Mouse (Mus musculus) CH12.LX (cell line): ENCODE measurements around the gene Gnaz. TPM values are rescaled to one million over a fixed set of nuclear protein-coding genes. Genes with fewer than 3 reads are reported as not detected.

Source experiments
- DNase-seq: peaks from one replicate; pipeline ENCODE4 v3.0.0-alpha.2; 2013; ENCODE audit errors: extremely low read depth
- H3K27ac ChIP-seq: 2 replicates; pipeline ENCODE4 v1.5.1; 2012; ENCODE audit warnings: low read depth, mild to moderate bottlenecking, control low read depth, moderate library complexity; ENCODE audit not compliant: insufficient read depth
- H3K27me3 ChIP-seq: replicated peaks from 2 replicates; pipeline ENCODE3; 2012; ENCODE audit warnings: inconsistent platforms
- H3K36me3 ChIP-seq, 2 experiments: replicated peaks in 1 of 2; 2 replicates each; pipeline versions ENCODE3 to v1.6.1; 2012; ENCODE audit warnings: inconsistent platforms in 1 of 2, low read length in 1 of 2, mild to moderate bottlenecking in 1 of 2, mixed read lengths in 1 of 2, moderate library complexity in 1 of 2; ENCODE audit not compliant: control insufficient read depth in 1 of 2, insufficient read depth in 1 of 2
- H3K4me1 ChIP-seq, 2 experiments: 2 replicates each; pipeline ENCODE4 v1.6.1; 2012; ENCODE audit warnings: inconsistent platforms in 1 of 2, moderate library complexity in 1 of 2; ENCODE audit not compliant: insufficient read depth in 2 of 2, control insufficient read depth in 1 of 2
- H3K4me2 ChIP-seq: 2 replicates; pipeline ENCODE4 v1.6.1; 2012; ENCODE audit warnings: low read depth, mild to moderate bottlenecking, control low read depth; ENCODE audit not compliant: poor library complexity, insufficient read depth, severe bottlenecking
- H3K4me3 ChIP-seq, 3 experiments: fragments of 150-350 bp in 1 of 3; sonication (generic) in 1 of 3; replicated peaks in 1 of 3; 2 replicates each; pipeline versions ENCODE3 to v1.5.1; 2011 to 2012; ENCODE audit warnings: low read depth in 2 of 3, low read length in 2 of 3, mild to moderate bottlenecking in 2 of 3, moderate library complexity in 2 of 3, control low read depth in 1 of 3, improper control_type of control experiment in 1 of 3, inconsistent platforms in 1 of 3, mixed read lengths in 1 of 3; ENCODE audit not compliant: poor library complexity in 1 of 3
- H3K79me2 ChIP-seq: replicated peaks from 2 replicates; pipeline ENCODE4 v1.6.1; 2012; ENCODE audit warnings: mild to moderate bottlenecking, moderate library complexity; ENCODE audit not compliant: control insufficient read depth, poor library complexity, insufficient read depth, severe bottlenecking; ENCODE audit errors: extremely low read depth
- H3K9ac ChIP-seq: 2 replicates; pipeline ENCODE4 v1.6.1; 2012; ENCODE audit warnings: low read depth, mild to moderate bottlenecking, control low read depth, moderate library complexity; ENCODE audit not compliant: insufficient read depth
- H3K9me3 ChIP-seq: replicated peaks from 2 replicates; pipeline ENCODE3; 2012; ENCODE audit warnings: low read length, inconsistent platforms, mixed read lengths
- CHD1 ChIP-seq: IDR thresholded peaks from 2 replicates; pipeline ENCODE4 v1.6.1; 2012; ENCODE audit warnings: low read depth, low read length, improper control_type of control experiment, inconsistent platforms
- CHD2 ChIP-seq: IDR thresholded peaks from 2 replicates; pipeline ENCODE4 v1.6.1; 2011; ENCODE audit warnings: low read length, improper control_type of control experiment
- CTCF ChIP-seq, 2 experiments: IDR thresholded peaks in 1 of 2; conservative IDR thresholded peaks in 1 of 2; 2 replicates each; pipeline ENCODE4 v1.5.1; 2011 to 2012; ENCODE audit warnings: low read depth in 2 of 2, low read length in 2 of 2, improper control_type of control experiment in 1 of 2, inconsistent platforms in 1 of 2, mild to moderate bottlenecking in 1 of 2, moderate library complexity in 1 of 2
- IRF4 ChIP-seq: IDR thresholded peaks from 2 replicates; pipeline ENCODE4 v1.6.1; 2014; ENCODE audit warnings: low read depth, mild to moderate bottlenecking, inconsistent platforms, low read length, improper control_type of control experiment
- MAFK ChIP-seq: IDR thresholded peaks from 2 replicates; pipeline ENCODE4 v1.6.1; 2011; ENCODE audit warnings: low read length, improper control_type of control experiment; ENCODE audit not compliant: insufficient replicate concordance
- MAX ChIP-seq: IDR thresholded peaks from 2 replicates; pipeline ENCODE4 v1.6.1; 2011; ENCODE audit warnings: low read length, improper control_type of control experiment
- MXI1 ChIP-seq: IDR thresholded peaks from 2 replicates; pipeline ENCODE4 v1.6.1; 2011; ENCODE audit warnings: mild to moderate bottlenecking, low read depth, low read length, improper control_type of control experiment
- MYC ChIP-seq: IDR thresholded peaks from 2 replicates; pipeline ENCODE4 v1.6.1; 2011; ENCODE audit warnings: low read depth, mild to moderate bottlenecking, improper control_type of control experiment, low read length
- NELFE ChIP-seq: IDR thresholded peaks from 2 replicates; pipeline ENCODE4 v1.6.1; 2011; ENCODE audit warnings: low read depth, low read length, improper control_type of control experiment
- NRF1 ChIP-seq: IDR thresholded peaks from 2 replicates; pipeline ENCODE4 v1.6.1; 2014; ENCODE audit warnings: low read depth, mild to moderate bottlenecking, inconsistent platforms, low read length, improper control_type of control experiment, moderate library complexity
- POLR2AphosphoS2 ChIP-seq: IDR thresholded peaks from 2 replicates; pipeline ENCODE4 v1.6.1; 2011; ENCODE audit warnings: low read depth, low read length, improper control_type of control experiment
- RAD21 ChIP-seq: IDR thresholded peaks from 2 replicates; pipeline ENCODE4 v1.6.1; 2011; ENCODE audit warnings: low read depth, mild to moderate bottlenecking, low read length, improper control_type of control experiment, moderate library complexity
- RCOR1 ChIP-seq: conservative IDR thresholded peaks from 2 replicates; pipeline ENCODE4 v1.6.1; 2012; ENCODE audit warnings: low read depth, mild to moderate bottlenecking, inconsistent platforms, low read length, improper control_type of control experiment
- SMC3 ChIP-seq: IDR thresholded peaks from 2 replicates; pipeline ENCODE4 v1.6.1; 2011; ENCODE audit warnings: low read depth, low read length, improper control_type of control experiment
- TCF12 ChIP-seq: IDR thresholded peaks from 2 replicates; pipeline ENCODE4 v1.6.1; 2014; ENCODE audit warnings: low read depth, mild to moderate bottlenecking, inconsistent platforms, low read length, improper control_type of control experiment
- UBTF ChIP-seq: IDR thresholded peaks from 2 replicates; pipeline ENCODE4 v1.6.1; 2012; ENCODE audit warnings: low read depth, mild to moderate bottlenecking, inconsistent platforms, low read length, improper control_type of control experiment, moderate library complexity
- ZC3H11A ChIP-seq: IDR thresholded peaks from 2 replicates; pipeline ENCODE4 v1.6.1; 2012; ENCODE audit warnings: low read depth, mild to moderate bottlenecking, inconsistent platforms, low read length, improper control_type of control experiment
- ZMIZ1 ChIP-seq: IDR thresholded peaks from 2 replicates; pipeline ENCODE4 v1.6.1; 2012; ENCODE audit warnings: low read depth, mild to moderate bottlenecking, inconsistent platforms, low read length, improper control_type of control experiment
- dilution Hi-C: fragments of 300-500 bp; cut with MboI; formaldehyde crosslinking; loops from 2 replicates; pipeline ENCODE4 v1.14.3; 2020; ENCODE audit warnings: low sequenced_read_pairs; ENCODE audit not compliant: extremely low pct_unique_long_range_greater_than_20kb, extremely low pct_ligation_motif_present
- in situ Hi-C: fragments of 300-500 bp; cut with MboI; formaldehyde crosslinking; loops from 3 replicates; pipeline ENCODE4 v1.14.3; 2019; ENCODE audit warnings: low sequenced_read_pairs, low pct_ligation_motif_present, low pct_unique_long_range_greater_than_20kb, mixed read lengths
- polyA plus RNA-seq: library from polyadenylated mRNA; unstranded; fragments of >175 nt; gene quantifications from 2 replicates; pipeline ENCODE4 v1.2.1, GENCODE M21; 2012; ENCODE audit warnings: low read depth; ENCODE audit not compliant: insufficient read length
- total RNA-seq, 2 experiments: library from RNA; depleted of rRNA; stranded (reverse); fragments of 300-350 nt in 1 of 2; fragments of >200 nt in 1 of 2; gene quantifications; 2 replicates each; pipeline ENCODE4 v1.2.3; 2012 to 2014

Gene Gnaz
- total and polyA plus RNA-seq, 3 experiments = 2.7 to 36.9 (median 5.5) TPM

GRCm38 (mm10) chr10:74928276-74928675 is 38.7 kb upstream of the Gnaz start:
- H3K4me2 ChIP-seq = no peak overlapping the region
- dilution Hi-C loops = no loop called here
- no peak overlapping the region for H3K9ac ChIP-seq
- peaks cover 5% of the 10 kb centered on the region for H3K9me3 ChIP-seq
- no peaks in the 10 kb centered on the region for H3K79me2 ChIP-seq
- in situ Hi-C loops = no loop called here
- H3K27ac ChIP-seq = no peak overlapping the region
- H3K27me3 ChIP-seq = peaks cover 2% of the 10 kb centered on the region
- no peak for DNase-seq
- TF ChIP-seq NRF1 (no peak), MYC (no peak), POLR2AphosphoS2 (no peak), UBTF (no peak), ZC3H11A (no peak), IRF4 (no peak), NELFE (no peak), MAFK (no peak), CHD2 (no peak), ZMIZ1 (no peak)
- peaks cover 6 to 27% of the 10 kb centered on the region in 2 experiments for H3K4me1 ChIP-seq
- H3K4me3 ChIP-seq = no peak overlapping the region
- H3K36me3 ChIP-seq = no peaks in the 10 kb centered on the region

- H3K36me3 ChIP-seq = no peaks in the 10 kb centered on the region
- no peaks in the 10 kb centered on the region for H3K79me2 ChIP-seq
- peaks cover 6 to 29% of the 10 kb centered on the region in 2 experiments for H3K4me1 ChIP-seq
- dilution Hi-C loops (no loop called here), in situ Hi-C loops (no loop called here)
- TF ChIP-seq CTCF (conservative IDR thresholded peaks at IDR 0.05 in 1 of 2, IDR thresholded peaks at IDR 0.05 in 1 of 2; ENCODE audit: low read depth in 2 of 2, low read length in 2 of 2) (peak; percentile 34 to 78), MAX (peak; percentile 70), RCOR1 (no peak), MXI1 (0 out of 2 replicates have a peak, but pooled peaks have one; percentile 30), CHD1 (no peak), MYC (peak; percentile 83), SMC3 (peak; percentile 35), TCF12 (peak; percentile 43; the same call in 1 of the 2 replicates), RAD21 (peak; percentile 38)
- H3K27me3 ChIP-seq = peaks cover 2% of the 10 kb centered on the region
- peak; percentile 43 for DNase-seq
- no peak overlapping the region for H3K4me2 ChIP-seq
- H3K9ac ChIP-seq = no peak overlapping the region
- peaks cover 5% of the 10 kb centered on the region for H3K9me3 ChIP-seq
- no peak overlapping the region for H3K4me3 ChIP-seq
- H3K27ac ChIP-seq = no peak overlapping the region
Measured at GRCm38 (mm10) chr10:74929578-74929977, 37.4 kb upstream of the Gnaz start.
